Mouse (Mus musculus) natural killer cell, adult 2 months (primary cell): ENCODE results near the gene Naxd.
"Not testable (repeated sequence)": the region's sequence is repeated elsewhere in the genome, so short reads cannot be mapped to it uniquely, and the experiment has no call there.

Source experiments
- DNase-seq, 2 experiments: peaks; one replicate each; pipeline ENCODE4 v3.0.0; 2022; ENCODE audit warnings: low spot score in 2 of 2

Naxd gene

DNA sequence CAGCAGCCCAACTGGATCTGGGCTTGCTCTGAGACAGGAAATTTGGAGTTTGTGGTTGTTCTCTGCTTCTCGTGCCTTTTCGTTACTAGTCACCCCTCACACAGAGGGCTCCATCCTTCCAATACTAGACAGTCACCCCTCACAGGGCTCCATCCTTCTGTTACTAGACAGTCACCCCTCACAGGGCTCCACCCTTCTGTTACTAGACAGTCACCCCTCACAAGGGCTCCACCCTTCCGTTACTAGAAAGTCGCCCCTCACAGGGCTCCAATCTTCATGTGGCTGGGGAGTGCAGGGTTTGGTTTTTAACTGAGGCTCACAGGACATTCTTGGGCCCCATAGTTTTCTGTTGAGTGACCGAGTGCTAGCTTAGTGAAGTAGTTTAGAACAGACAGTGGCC lies 15.9 kb downstream of the Naxd start:
- DNase-seq = no peak

DNA sequence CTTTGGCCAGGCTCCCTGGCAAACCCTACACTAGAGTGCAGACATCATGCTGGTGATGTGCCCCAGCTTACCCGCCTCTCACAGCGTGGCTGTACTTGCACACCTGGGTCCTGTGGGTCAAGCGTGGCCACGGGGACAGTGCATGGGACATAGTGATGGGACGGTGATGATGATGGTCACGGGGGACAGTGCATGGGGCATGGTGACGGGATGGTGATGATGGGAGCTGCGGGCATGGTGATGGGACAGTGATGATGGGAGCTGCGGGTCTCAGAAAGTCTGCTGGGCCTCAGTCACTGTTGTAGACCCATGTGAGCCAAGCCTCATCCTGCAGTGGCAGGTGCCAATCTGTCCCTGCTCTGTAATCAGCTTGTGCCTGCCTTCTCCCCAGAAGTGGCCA lies 19.0 kb downstream of the Naxd start:
- no peak for DNase-seq

DNA sequence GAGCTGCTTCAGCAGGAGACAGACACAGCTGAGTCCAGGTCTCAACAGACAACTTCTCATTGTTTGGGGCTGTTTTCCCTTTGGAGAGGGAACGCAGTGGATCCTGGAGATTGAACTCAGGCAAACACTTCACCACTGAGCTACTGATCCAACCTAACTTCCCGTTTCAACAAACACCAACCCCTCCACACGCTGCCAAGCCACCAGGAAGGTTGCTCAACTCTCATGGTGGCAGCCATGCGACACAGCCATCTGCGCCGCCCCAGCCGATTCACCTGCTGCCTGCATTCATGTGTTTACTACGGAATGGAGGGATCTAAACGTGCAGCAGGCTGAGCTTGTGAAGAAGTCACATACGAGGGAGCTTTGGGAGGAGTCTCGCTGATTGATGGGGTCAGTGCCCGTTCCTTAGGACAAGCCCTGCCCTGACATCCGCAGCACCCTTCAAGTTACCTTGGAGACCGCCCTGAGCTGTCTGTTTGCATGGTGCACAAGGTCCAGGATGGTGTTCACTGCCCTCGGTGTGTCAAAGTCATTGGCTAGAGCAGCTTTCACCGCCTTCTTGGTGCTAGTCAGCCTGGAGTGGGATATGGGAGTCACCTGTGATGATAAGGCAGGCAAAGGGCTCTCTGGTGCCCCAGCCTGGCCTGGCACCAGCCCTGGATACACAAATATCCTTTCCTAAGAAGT lies 20.2 kb downstream of the Naxd start:
- no peak for DNase-seq

DNA sequence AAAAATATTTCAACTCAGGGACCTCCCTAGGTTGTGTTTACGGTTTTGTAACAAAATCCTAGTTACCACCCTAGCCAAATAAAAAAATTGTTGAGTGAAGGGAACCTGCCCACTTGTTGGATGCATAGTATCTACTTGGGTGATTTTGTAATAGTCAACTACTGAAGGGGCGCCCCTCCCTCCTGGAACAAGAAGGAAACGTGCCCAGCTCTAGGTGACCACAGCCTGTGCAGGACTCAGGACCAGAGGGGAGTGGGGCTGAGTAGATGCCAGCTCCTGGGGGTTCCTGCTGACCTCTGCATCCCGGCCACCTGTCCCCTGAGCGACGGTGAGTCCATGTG lies 20.7 kb downstream of the Naxd start:
- no peak for DNase-seq

GRCm38 (mm10) chr8:11518676-11519075 lies 21.4 kb downstream of the Naxd start:
- no peak for DNase-seq

DNA sequence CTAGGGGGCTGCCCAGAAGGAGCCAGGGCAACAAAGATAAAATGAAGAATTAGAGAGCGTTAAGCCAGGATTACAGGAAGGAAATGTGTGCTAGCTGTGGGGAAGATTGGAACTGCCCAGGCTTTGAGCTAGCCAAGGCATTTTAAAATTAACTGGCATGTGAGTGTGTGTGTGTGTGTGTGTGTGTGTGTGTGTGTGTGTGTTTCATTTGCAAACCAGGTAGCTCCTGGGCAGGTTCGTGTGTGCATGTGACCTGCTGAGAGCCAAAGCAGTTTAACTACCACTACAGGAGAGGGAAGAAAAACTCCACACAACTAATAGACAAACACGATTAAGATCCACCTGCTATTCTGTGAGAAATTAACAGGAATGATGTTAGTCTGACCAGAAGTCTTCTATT lies 26.0 kb downstream of the Naxd start:
- no peak for DNase-seq

DNA sequence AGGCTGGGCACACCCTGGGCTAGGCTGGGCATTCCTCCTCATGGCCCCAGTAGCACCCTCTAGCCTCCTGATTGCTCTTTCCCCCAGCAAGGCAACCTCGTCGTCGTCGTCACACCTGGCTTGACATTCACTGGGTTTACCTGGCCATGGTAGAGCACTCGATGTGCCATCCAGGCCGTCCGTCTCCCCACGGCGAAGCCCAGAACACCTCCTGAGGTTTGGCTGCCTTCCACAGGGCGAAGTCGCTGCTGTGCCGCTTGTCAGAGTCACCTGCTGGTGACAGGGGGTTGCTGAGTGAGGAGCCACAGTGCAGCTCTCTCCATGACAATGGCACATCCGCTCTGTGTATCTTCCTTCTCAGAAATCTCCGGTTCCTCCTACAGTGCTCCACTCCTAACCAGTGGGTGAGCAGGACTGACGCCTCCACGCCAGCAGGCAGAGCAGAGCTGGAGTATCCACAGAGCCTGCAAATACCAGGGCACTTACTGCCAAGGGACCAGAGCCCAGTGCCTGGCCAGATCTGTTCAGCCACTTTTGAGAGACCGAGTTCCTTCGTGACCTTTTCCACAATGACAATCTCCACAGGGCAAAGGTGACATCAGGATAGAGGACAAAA lies 33.0 kb downstream of the Naxd start:
- DNase-seq = no peak

DNA sequence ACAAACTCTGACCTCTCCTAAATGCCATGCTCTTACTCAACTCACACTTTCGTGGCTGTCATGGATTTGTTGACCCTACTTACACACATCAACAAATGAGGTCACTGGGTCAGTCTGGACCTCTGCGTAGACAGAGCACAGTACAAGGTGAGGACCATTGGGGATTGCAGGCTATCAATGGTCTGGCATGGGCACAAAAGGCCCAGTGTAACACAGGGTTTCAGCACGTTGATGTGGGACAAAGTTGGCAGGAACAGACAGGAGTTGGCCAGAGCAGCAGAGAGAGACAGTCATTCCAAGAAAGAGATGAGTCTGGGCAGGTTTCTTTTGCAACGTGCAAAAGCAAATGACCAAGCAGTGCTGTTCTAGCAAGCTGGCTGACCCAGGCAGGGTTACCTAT lies 33.5 kb downstream of the Naxd start:
- no peak for DNase-seq

- DNase-seq = no peak
Measured at GRCm38 (mm10) chr8:11534494-11534893, 37.2 kb downstream of the Naxd start.

- no peak for DNase-seq
Measured at GRCm38 (mm10) chr8:11539049-11539448, 41.7 kb downstream of the Naxd start.

DNA sequence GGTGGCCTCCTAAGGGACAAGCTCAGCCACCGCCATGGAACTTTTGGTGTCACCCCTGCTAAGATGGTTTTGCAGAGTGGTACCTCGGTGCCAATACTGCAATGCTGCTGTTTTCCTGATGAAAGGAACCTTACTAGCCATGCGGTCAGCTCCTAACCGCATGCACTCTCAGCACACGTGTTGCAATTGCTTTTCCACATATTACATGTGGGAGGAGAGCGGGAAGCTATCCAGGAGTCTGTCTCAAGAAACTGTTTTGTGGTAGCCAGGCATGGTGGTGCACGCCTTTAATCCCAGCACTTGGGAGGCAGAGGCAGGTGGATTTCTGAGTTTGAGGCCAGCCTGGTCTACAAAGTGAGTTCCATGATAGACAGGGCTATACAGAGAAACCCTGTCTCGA lies 42.9 kb downstream of the Naxd start:
- no peak for DNase-seq

- peak in 1 of 2 experiments; percentile 5 for DNase-seq
Measured at GRCm38 (mm10) chr8:11542031-11542430, 44.7 kb downstream of the Naxd start.

DNA sequence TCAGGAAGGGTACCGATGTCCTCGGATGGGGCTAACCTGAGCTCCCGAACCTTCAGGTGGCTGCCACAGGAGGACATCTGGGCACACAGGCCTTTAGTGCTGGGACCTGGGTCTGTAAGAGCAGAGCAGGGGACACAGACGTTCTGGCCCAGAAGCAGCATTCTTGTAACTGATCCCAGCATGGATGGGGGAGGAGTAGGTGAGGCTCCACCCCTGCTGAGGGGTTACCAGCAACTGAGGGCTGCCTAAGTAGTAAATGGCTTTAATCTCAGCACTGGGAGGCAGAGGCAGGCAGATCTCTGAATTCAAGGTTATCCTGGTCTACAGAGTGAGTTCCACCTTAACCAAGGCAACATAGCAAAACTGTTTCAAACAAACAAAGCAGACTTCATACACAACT lies 45.6 kb downstream of the Naxd start:
- no peak for DNase-seq

- DNase-seq = peak; percentile 67 to 79
Measured at GRCm38 (mm10) chr8:11544386-11544785, 47.1 kb downstream of the Naxd start.

DNA sequence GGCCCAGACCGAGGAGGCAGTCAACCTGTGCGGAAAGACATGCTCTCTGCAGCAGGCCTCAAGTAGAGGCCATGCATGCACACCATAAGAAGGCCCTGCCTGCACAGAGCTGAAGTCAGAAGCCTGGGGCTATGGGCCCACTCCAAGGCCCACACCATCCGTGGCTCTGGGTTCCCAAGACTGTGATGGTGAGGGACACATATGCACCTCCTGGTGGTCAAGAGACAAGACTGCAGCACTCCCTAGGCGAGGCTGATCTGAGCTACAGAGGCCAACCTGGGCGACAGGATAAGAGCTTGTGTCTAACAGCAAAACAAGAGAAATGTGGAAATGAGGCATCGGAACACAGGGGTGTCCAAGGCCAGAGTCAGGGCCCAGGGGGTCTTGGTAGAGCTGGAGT lies 49.8 kb downstream of the Naxd start:
- peak in 1 of 2 experiments; percentile 10 for DNase-seq

DNA sequence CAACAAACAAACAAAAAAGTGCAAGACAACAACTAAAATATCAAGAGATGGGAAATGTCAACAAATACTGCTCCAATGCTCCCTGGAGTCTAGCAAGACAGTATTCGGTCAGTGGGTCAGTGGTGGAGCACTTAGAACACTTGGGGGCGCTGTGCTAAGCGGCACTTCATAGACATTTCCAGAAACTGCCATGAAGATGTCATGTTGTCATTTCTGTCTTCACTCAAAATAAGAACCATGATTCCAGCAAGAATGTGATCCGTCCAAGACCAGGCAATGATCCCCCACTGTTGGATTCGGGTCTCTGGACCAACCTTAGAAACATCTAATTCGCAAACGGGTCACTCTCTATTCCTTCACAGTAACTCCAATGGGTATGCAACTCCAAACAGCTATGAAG lies 52.4 kb downstream of the Naxd start:
- peak; percentile 58 to 67 for DNase-seq

DNA sequence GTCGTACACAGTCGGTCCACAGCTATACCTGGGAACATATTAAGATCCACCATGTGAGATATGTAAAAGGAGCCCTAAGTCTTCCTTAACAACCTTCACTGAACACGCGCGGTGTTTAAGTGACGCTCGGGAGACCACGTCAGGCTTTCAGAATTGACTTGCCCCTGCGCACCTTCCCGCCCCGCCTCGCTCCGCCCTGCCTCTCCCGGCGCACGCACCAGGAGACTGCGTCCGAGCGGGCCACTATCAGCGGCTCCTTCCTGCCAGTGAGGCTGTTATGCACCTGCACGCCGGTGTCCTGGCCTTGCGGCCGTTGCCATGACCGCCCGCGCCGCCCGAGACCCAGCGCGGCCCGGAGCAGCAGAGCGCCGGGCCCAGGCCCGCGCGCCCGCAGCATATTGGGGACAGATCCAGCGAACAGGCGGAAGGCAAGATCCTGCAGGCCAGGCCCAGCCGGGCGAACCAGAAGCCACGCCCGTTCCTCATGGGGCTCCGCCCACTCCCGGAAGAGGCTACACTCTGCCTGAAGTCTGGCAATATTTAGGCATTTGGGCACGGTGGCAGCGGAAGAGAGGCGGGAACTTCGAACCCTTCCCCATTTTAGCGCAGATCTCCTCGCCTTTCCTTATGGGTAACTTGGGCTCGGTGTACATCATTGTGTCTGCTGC lies 53.1 kb downstream of the Naxd start, which contains the start of gene Cars2:
TSS of gene Cars2 (minus strand) at position 503 of the 668 bp plus-strand sequence.
- DNase-seq = peak; percentile 77 to 85

- DNase-seq = not testable (repeated sequence)
Measured at GRCm38 (mm10) chr8:11551497-11551896, 54.2 kb downstream of the Naxd start.

DNA sequence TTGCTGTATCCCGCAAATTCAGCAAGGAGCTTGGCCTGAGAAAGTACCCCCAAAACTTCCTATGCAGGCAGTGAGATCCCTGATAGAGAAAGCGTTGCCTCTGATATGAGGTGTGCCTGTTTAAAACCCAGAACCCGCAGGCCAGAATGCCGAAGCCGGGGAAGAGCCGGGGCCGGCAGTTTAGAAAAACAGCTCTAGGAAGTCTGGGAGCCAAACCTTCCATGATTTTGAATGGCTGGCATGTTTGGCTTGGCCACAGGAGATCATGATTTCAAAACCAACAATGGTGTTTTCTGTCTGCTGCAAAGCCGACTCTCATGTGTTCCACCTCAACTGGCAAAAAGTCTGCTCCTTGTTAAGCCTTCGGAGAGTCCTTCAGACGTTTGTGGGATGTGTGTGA lies 55.1 kb downstream of the Naxd start:
- DNase-seq = no peak

DNA sequence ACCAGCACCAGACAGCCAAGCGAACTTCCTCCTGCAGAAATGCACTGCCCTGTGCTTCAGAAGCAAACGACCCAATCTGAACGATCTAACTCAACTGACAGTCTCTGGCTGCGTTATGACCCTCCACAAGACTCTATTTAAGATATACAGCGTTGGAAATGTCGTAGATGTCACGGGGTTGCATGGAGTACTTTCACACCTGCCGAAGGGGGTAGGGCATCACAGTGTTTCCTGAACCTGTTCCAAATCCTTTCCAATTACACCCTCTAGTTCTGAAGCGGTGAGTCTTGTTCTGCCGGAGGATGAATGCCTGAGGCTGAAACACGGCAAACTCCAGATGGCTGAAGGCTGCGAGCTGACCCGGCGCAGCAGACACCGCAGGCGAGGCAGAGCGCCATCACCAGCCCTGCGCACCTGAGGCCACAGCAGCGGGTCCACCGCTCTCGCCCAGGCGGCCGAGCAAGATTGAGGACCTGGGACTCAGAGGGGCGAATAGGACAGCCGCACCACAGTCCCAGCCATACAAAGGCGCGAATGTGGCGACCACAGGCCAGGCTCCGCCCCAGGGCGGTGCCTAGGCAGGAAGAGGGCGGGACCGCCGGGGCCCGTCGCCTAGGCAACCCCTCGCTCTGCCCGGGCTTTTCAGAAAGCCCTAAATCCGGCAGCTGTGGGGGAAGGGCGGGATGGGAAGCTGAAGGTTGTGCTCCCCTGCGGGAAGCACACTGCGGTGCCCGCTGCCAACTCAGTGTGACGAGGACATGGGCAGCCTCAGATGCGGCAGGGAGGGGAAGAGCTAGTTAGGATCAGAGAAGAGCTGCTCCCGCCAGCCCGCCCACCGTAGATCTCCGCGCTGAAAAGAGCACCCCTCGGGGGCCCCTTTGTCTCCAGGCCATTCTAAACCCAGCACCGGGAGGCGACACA lies 57.8 kb downstream of the Naxd start, which contains the start of gene Ing1:
TSS of gene Ing1 (plus strand) at position 773 of the 921 bp plus-strand sequence.
- peak; percentile 96 for DNase-seq

GRCm38 (mm10) chr8:11555720-11556591 lies 58.6 kb downstream of the Naxd start:
- DNase-seq = peak; percentile 99
